Mouse (Mus musculus) ZHBTc4 (cell line): ENCODE data around the gene Ssx2ip.

Source experiments
- DNase-seq: peaks from one replicate; pipeline ENCODE4 v3.0.0-alpha.2; 2011; ENCODE audit warnings: low read depth, low spot score

Ssx2ip gene

GRCm38 (mm10) chr3:146404311-146405201 is at the start of gene Ssx2ip:
Ssx2ip (plus strand) TSS chr3:146404642.
- DNase-seq: peak; percentile 96

GRCm38 (mm10) chr3:146355146-146355545 is 49.3 kb upstream of the Ssx2ip start:
- DNase-seq: no peak

DNA sequence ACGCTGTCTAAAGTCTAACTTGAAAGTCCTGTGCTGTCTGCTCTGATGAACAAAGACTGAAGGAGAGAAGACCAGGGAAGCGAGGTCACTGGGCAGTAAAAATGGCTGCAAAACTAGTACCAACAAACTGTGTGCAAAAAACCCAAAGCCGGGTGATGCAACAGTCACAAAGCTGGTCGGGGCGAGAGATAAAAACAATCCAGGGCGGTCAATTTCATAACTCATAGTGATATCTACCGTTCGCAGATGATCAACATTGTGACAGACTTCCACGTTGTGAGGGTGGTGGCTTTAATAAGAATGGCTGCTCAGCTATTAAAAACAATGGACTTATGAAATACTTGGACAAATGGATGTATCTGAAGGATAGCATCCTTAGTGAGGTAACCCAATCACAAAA is 39.0 kb upstream of the Ssx2ip start:
- no peak for DNase-seq

GRCm38 (mm10) chr3:146367058-146367457 is 37.4 kb upstream of the Ssx2ip start:
- no peak for DNase-seq

DNA sequence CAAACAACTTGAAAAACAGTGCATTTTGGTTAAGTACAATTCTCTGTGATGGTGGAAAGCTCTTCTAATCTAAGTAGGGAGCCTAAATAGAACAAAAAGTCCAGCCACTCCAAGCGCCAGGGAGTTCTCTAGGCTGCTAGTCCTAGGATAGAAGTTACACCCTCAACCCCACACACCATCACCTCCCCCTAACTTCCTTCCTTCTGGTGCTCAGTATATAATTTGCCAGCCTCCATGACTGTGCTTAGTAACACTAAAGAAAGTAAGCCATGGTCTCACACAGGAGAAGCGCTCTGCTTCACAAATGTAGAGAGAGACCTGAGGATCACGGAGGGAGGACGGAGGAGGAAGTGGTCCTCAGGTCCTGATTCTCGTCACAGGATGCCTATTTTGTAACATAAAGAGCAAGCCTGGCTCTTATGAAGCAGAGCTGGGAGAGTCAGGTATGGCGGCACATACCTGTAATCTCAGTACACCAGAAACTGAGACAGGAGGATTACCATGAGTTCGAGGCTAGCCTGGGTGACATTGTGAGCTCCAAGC is 33.8 kb upstream of the Ssx2ip start:
- DNase-seq: no peak

- DNase-seq: no peak
Observed at GRCm38 (mm10) chr3:146371201-146371600, 33.2 kb upstream of the Ssx2ip start.

DNA sequence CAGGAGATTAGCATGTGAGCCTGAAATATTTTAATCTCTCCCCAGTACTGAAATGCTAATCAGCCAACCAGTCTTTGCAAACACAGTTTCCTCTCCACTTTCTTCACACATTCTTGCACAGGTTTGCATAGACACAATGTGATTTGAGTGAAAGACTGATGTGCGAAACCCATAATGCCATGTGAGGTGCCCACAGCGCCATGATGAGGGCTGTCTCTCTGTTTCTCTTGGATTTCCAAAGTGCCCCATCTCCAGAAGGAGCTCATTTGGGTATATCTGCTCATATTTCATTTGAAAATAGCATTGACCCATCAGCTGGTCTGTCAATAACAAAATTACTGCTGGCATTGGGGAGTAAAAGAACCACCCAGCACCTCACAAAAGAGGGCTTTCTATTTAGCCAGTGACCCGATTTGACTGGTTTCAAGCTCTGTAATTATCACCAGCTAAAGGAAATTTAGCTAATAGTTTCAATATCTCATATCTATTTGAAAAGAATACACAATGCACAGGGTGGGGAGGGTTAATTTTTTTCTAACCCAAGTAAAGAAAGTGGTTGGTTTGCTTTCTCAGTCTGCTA is 29.8 kb upstream of the Ssx2ip start:
- DNase-seq: no peak

DNA sequence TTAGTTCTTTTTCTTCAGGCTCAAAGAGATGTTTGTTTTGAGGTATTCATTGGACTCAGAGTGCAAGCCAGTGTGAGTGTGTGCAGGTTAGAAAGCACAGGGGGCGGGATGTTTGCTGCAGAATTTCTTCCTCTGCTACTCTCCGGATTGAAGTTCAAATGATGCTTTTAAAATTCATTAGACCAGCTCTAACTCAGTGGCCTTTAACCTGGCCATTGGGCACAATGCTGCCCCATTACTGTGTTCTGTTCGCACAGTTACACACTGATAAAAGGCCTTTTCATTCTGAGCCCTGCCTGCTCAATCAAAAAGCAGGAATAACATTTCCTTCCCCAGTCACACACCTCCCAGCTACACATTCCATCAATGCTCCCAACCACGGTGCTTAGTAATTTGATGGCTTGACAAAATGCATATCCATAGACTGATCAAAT is 29.2 kb upstream of the Ssx2ip start:
- no peak for DNase-seq

- no peak for DNase-seq
Observed at GRCm38 (mm10) chr3:146376337-146377130, 27.9 kb upstream of the Ssx2ip start.

DNA sequence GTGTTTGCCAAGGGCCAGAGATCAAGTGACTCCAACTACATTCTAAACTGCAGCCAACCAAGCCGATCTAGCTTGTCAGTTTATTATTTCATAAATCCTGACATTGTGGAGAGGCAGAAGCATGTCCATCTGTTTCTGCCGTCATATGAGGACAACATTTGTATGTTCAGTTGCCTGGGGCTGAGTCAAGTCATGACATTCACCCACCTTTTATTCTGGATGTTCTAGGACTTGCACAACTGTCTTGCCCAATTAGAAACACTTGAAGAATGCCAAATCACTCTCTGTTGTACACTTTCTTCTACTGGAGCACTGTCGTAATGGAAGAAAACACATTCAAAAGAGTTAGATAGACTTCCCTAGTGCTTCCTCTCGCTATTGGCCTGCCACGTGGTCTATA is 27.2 kb upstream of the Ssx2ip start:
- DNase-seq: no peak

DNA sequence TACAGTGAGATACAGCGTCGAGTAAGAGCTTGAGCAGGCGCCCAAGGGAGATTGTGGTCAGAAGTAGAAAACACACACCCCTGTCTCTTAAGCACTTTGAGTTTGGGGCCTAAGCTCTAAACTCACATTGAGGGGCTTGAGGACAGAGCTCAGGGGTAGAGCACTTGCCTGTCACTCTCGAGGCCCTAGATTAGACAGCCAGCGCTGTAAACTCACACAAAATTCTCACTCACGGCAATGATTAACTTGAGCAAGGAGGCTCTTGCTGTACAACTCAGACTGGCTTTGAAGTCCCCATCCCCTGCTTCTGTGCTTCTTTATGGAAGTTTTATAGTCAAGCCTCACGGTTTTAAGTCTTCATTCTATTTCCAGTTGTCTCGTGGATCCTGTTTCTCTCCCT is 25.7 kb upstream of the Ssx2ip start:
- DNase-seq: no peak

DNA sequence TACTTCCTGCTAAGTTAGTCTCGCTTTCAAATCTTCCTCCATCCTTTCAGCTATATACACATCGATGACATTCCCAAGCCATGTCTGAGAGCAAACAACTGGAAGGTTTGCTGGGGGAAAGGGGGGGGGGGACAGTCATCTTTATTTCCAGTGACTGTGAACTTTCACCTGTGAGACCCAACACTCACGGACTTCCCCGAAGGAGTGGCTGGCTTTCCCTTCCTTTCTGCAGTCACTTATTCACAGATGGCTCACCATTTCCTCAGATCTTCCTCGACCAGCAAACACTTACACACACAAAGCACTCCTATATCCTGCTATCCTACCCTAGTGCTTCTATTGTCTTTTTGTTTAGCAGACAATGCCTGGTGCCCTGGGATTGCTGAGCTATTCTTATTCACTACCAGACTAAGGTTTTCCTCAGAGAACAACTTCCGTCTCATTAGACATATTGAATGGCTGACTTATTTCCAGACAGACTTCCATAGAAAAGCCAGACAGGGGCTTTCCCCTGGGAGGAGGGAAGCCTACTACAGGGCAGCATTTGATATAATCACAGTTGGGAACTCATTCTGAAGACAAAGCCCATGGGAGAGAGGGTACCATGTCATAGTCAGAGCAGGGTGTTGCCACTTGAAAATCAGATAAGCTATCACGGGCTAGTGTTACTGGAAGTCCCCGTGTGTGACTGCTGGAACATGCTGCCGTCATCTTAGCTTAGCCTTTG is 24.5 kb upstream of the Ssx2ip start:
- DNase-seq: peak; percentile 80

DNA sequence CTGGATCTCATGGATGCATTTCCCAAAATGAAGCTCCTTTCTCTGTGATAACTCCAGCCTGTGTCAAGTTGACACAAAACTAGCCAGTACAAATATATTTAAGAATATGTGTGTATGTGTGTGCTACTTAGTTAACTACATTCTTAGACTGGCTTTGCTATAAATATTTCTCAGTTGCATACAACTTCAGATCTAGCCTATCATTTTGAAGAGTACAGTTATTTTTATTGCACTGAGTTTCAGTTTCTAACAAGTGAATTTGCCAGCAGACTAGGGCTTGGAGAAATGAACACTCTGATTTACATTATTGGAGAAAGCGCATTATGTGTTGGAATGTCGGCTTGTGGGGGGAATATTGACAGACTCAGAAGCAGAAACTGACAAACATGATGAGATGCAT is 23.6 kb upstream of the Ssx2ip start:
- DNase-seq: no peak

GRCm38 (mm10) chr3:146381471-146381870 is 23.0 kb upstream of the Ssx2ip start:
- DNase-seq: no peak

DNA sequence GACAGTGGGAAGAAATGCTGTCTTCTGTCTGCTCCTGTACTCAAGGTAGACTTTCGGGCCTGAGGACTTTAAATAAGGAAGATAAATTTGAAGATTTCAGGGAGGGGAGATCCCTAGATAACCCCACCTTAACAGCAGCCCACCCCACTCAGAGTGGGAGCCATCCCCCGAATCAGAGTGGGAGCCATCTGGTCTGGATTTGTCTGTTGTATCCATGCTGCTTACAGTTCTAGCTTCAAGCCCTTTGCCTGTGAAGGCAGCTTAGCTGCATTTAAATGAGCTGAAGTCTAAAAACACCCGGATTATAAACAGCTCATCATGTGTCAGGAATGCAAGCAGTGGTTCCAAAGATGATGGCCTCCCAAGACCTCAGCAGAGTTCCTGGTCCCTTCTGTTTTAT is 17.6 kb upstream of the Ssx2ip start:
- DNase-seq: no peak

DNA sequence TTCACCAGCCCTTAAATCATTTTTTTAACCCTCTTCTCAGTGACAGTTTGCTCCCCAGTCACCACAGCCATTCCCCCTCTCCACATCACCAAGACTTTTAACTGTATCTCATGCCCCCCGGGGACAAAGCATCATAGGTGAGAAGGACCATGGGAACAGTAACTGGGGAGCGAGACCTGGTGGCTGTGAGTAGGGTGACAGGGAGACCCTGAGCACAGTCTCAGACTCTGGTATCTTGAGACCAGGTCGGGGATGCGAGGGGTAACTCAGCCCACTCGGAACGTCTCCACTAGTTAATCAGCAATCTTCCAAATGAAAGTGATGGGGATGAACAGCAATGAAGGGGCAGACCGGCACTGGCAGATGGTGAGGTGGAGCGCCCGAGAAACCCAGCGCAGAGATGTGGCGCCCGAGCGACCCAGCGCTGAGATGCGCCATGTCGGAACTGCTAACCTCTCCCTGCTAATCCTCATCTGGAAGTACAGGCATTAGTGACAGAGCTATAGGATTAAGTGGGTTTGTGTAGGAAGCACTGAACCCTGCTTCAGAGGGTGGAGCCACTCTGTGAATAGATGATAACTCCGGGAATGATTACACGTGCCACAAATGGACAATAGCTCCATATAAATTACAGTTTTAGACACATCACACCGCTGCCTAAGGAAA is 11.7 kb upstream of the Ssx2ip start:
- DNase-seq: no peak

DNA sequence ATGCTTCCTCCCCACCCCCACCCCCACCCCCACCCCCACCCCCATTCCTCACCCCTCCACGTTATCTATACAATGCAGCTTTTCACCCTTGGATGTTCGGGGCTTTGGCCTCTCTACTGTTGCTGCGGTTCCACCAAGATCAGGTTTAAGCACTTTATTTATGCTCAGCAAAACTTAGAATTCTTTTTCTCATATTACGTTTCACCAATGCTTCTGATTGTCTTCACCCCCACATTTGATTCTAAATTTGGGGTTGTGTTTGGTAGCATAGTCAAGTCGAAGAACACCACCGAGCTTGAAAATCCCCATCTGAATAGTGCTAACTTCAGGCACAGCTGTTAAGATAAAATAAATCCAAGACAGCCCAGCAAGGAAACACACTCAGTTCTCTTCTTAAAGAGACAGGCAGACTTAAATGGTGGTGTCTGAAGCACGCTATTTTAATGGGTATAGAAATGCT is 10.8 kb upstream of the Ssx2ip start:
- no peak for DNase-seq

GRCm38 (mm10) chr3:146396256-146396655 is 8.2 kb upstream of the Ssx2ip start:
- no peak for DNase-seq

- DNase-seq: no peak
Observed at GRCm38 (mm10) chr3:146396934-146397333, 7.5 kb upstream of the Ssx2ip start.

DNA sequence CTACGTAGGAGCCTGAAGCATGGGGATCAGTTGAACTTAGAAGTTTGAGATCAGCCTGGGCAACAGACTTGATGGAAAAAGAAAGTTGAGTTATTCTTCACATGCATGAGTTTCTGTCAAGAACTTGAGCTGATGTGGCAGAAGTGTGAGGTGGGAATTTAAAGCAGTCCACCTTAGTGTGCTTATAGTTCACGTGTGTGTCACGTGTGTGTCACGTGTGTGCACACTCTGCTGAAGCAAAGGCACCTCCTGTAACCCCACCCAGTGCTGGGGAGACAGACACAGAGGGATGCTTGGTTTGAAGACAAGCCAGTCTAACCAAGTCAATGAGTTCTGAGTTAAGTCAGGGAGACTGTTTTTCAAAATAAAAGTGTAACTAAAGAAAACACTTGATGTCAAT is 6.6 kb upstream of the Ssx2ip start:
- DNase-seq: no peak

GRCm38 (mm10) chr3:146399203-146399602 is 5.2 kb upstream of the Ssx2ip start:
- no peak for DNase-seq
